In genomic region chr9:21916851-21917492, GRCm38 (mm10) we compare ENCODE assay signal across 8 mouse cellular contexts. TPM values are rescaled to one million over a fixed set of nuclear protein-coding genes. Genes with fewer than 3 reads are reported as not detected.
A peak's percentile ranks its signal among the peaks of the same experiment; 100 is the strongest.
DNase-seq lines count a peak whose midpoint lies in the region; ATAC-seq and TF ChIP-seq lines count a peak whose summit lies in the region.

No protein-coding gene starts in this region.

- ATAC-seq in heart, embryonic 12.5 days (ENCODE audit: insufficient number of reproducible peaks, low FRiP score) = no peak
- no peak for ATAC-seq in forebrain, postnatal 0 days
- ATAC-seq in liver, postnatal 0 days = no peak

- no peak for TF ChIP-seq CTCF in ES-Bruce4 (IDR thresholded peaks at IDR 0.05; ENCODE audit: low read depth, low read length)
- no peak for TF ChIP-seq CTCF in forebrain, postnatal 0 days (IDR thresholded peaks at IDR 0.05; ENCODE audit: low read depth)
- no peak for TF ChIP-seq CTCF in liver, postnatal 0 days (IDR thresholded peaks at IDR 0.05; ENCODE audit: low read depth)

- H3K4me2 ChIP-seq in heart, embryonic 12.5 days = peak overlapping the region; percentile 99
- peak overlapping the region; percentile 69 for H3K4me2 ChIP-seq in forebrain, postnatal 0 days (ENCODE audit: low read depth)
- peak overlapping the region; percentile 96 for H3K4me2 ChIP-seq in liver, postnatal 0 days (ENCODE audit: low read depth, low read length)

- peaks cover 18% of the 10 kb centered on the region for H3K27me3 ChIP-seq in heart, embryonic 12.5 days (replicated peaks)
- H3K27me3 ChIP-seq in ES-Bruce4 (ENCODE audit: control insufficient read depth, insufficient read depth, low read length, poor library complexity, severe bottlenecking) = no peaks in the 10 kb centered on the region
- H3K27me3 ChIP-seq in forebrain, postnatal 0 days (ENCODE audit: insufficient read depth, low read length) = no peaks in the 10 kb centered on the region
- no peaks in the 10 kb centered on the region for H3K27me3 ChIP-seq in liver, postnatal 0 days (ENCODE audit: insufficient read depth, low read length)

- no peaks in the 10 kb centered on the region for H3K9me3 ChIP-seq in heart, embryonic 12.5 days (replicated peaks)
- H3K9me3 ChIP-seq in ES-Bruce4 (replicated peaks; ENCODE audit: control insufficient read depth, insufficient read depth, low read length, poor library complexity, severe bottlenecking) = no peaks in the 10 kb centered on the region
- no peaks in the 10 kb centered on the region for H3K9me3 ChIP-seq in forebrain, postnatal 0 days (ENCODE audit: low read length)
- no peaks in the 10 kb centered on the region for H3K9me3 ChIP-seq in liver, postnatal 0 days (ENCODE audit: low read length)

- 0 out of 2 replicates have a peak, but pooled peaks cover 2% of the 10 kb centered on the region for H3K36me3 ChIP-seq in heart, embryonic 12.5 days
- no peaks in the 10 kb centered on the region for H3K36me3 ChIP-seq in ES-Bruce4 (ENCODE audit: control insufficient read depth, insufficient read depth, low read length, poor library complexity, severe bottlenecking)
- H3K36me3 ChIP-seq in forebrain, postnatal 0 days (ENCODE audit: insufficient read depth) = peaks cover 21% of the 10 kb centered on the region
- H3K36me3 ChIP-seq in liver, postnatal 0 days (replicated peaks; ENCODE audit: insufficient read depth, low read length) = peaks cover 9% of the 10 kb centered on the region

- peak overlapping the region; percentile 72 for H3K4me3 ChIP-seq in heart, embryonic 12.5 days
- H3K4me3 ChIP-seq in ES-Bruce4 (ENCODE audit: low read depth, low read length) = no peak overlapping the region; the same call in 1 of the 2 replicates
- H3K4me3 ChIP-seq in forebrain, postnatal 0 days (ENCODE audit: low read depth, low read length) = peak overlapping the region; percentile 68
- peak overlapping the region; percentile 79 for H3K4me3 ChIP-seq in liver, postnatal 0 days (ENCODE audit: low read depth, low read length)

- no peak overlapping the region for H3K27ac ChIP-seq in heart, embryonic 12.5 days (ENCODE audit: poor library complexity, severe bottlenecking)
- no peak overlapping the region for H3K27ac ChIP-seq in ES-Bruce4 (ENCODE audit: insufficient read depth, low read length)
- peak overlapping the region; percentile 92 for H3K27ac ChIP-seq in forebrain, postnatal 0 days (ENCODE audit: low read depth, low read length)
- peak overlapping the region; percentile 76; the same call in 1 of the 2 replicates for H3K27ac ChIP-seq in liver, postnatal 0 days (ENCODE audit: low read depth)

- TF ChIP-seq POLR2A in ES-Bruce4 (IDR thresholded peaks at IDR 0.05; ENCODE audit: insufficient read depth, low read length) = no peak

- intact Hi-C loops in heart, postnatal 10 days (cut with DNase I) = no loop called here

- TF ChIP-seq EP300 in ES-Bruce4 (IDR thresholded peaks at IDR 0.05; ENCODE audit: insufficient read depth, low read depth, low read length) = no peak
- TF ChIP-seq EP300 in liver, postnatal 0 days (IDR thresholded peaks at IDR 0.05; ENCODE audit: low read depth) = no peak

- WGBS in heart, embryonic 12.5 days = 63% methylated on average over 3 of the region's 3 CpGs
- WGBS in forebrain, postnatal 0 days = 75% methylated on average over 3 of the region's 3 CpGs
- 33% methylated on average over 3 of the region's 3 CpGs for WGBS in liver, postnatal 0 days (ENCODE audit: insufficient replicate concordance)

- H3K9ac ChIP-seq in heart, embryonic 12.5 days = peak overlapping the region; percentile 79; the same call in 1 of the 2 replicates
- peak overlapping the region; percentile 14 for H3K9ac ChIP-seq in ES-Bruce4 (ENCODE audit: low read depth, poor library complexity, severe bottlenecking)
- peak overlapping the region; percentile 60 for H3K9ac ChIP-seq in forebrain, postnatal 0 days
- peak overlapping the region; percentile 74 for H3K9ac ChIP-seq in liver, postnatal 0 days (replicated peaks)

- H3K4me1 ChIP-seq in heart, embryonic 12.5 days (replicated peaks) = no peaks in the 10 kb centered on the region; the same call in 1 of the 2 replicates
- H3K4me1 ChIP-seq in ES-Bruce4 (ENCODE audit: control insufficient read depth, insufficient read depth, low read length) = no peaks in the 10 kb centered on the region
- peaks cover 4% of the 10 kb centered on the region; the same call in 1 of the 2 replicates for H3K4me1 ChIP-seq in forebrain, postnatal 0 days (ENCODE audit: insufficient read depth)
- H3K4me1 ChIP-seq in liver, postnatal 0 days (ENCODE audit: insufficient read depth) = peaks cover 25% of the 10 kb centered on the region

- DNase-seq in heart, postnatal 10 days = no peak
- DNase-seq in forebrain, postnatal 0 days = no peak
- DNase-seq in liver, postnatal 0 days = no peak
- no peak for DNase-seq in cerebellum, adult 8-10 months
- no peak for DNase-seq in thymus, postnatal 25 days
- DNase-seq in frontal cortex, adult 2 months (ENCODE audit: extremely low spot score in 1 of 2, low spot score in 1 of 2) = no peak

RNA-seq across cellular contexts. Expression of gene Rab3d, which starts 1.0 kb away (rescaled TPM):
- polyA plus RNA-seq in heart, embryonic 12.5 days (2016; fragmentation: Nextera tagmentation; extraction: Ambion mirVana) = 10.5 and 12.2 TPM in 2 replicates
- 10 to 100 TPM; 10.3 to 12.6 TPM for total RNA-seq in heart, postnatal 10 days (2021)
- polyA plus RNA-seq in ES-Bruce4 (2011; ENCODE audit: insufficient read depth, insufficient read length, low read depth, missing spikeins) = 5.7 and 7.8 TPM in 2 replicates
- total RNA-seq in forebrain, postnatal 0 days (2014; rRNA removed) = 23.7 and 26.7 TPM in 2 replicates
- 23.0 and 28.7 TPM in 2 replicates for polyA plus RNA-seq in forebrain, postnatal 0 days (2015; fragmentation: Nextera tagmentation; extraction: Ambion mirVana)
- polyA plus RNA-seq in liver, postnatal 0 days (2015; fragmentation: Nextera tagmentation; extraction: Ambion mirVana) = 9.3 and 9.9 TPM in 2 replicates
- polyA plus RNA-seq in frontal cortex, adult 2 months (2012; rRNA removed) = 10.9 and 13.6 TPM in 2 replicates

RNA-seq across cellular contexts. Expression of gene Ccdc159, which starts 10.3 kb away (rescaled TPM):
- polyA plus RNA-seq in heart, embryonic 12.5 days (2016; fragmentation: Nextera tagmentation; extraction: Ambion mirVana) = 2.7 and 3.8 TPM in 2 replicates
- total RNA-seq in heart, postnatal 10 days (2021) = 1 to 10 TPM in 1 of 2 experiments, under 1 TPM in 1; 0.74 to 1.0 TPM
- polyA plus RNA-seq in ES-Bruce4 (2011; ENCODE audit: insufficient read depth, insufficient read length, low read depth, missing spikeins) = 2.9 and 4.9 TPM in 2 replicates
- total RNA-seq in forebrain, postnatal 0 days (2014; rRNA removed) = 8.6 and 13.6 TPM in 2 replicates
- 3.5 and 4.1 TPM in 2 replicates for polyA plus RNA-seq in forebrain, postnatal 0 days (2015; fragmentation: Nextera tagmentation; extraction: Ambion mirVana)
- polyA plus RNA-seq in liver, postnatal 0 days (2015; fragmentation: Nextera tagmentation; extraction: Ambion mirVana) = 0.81 and 1.1 TPM in 2 replicates
- 18.3 and 26.9 TPM in 2 replicates for polyA plus RNA-seq in frontal cortex, adult 2 months (2012; rRNA removed)

RNA-seq across cellular contexts. Expression of gene Tmem205, which starts 10.4 kb away (rescaled TPM):
- polyA plus RNA-seq in heart, embryonic 12.5 days (2016; fragmentation: Nextera tagmentation; extraction: Ambion mirVana) = 38.3 and 38.4 TPM in 2 replicates
- 10 to 100 TPM; 24.3 to 28.6 TPM for total RNA-seq in heart, postnatal 10 days (2021)
- 19.9 and 21.4 TPM in 2 replicates for polyA plus RNA-seq in ES-Bruce4 (2011; ENCODE audit: insufficient read depth, insufficient read length, low read depth, missing spikeins)
- 42.0 and 47.1 TPM in 2 replicates for total RNA-seq in forebrain, postnatal 0 days (2014; rRNA removed)
- 52.8 and 65.9 TPM in 2 replicates for polyA plus RNA-seq in forebrain, postnatal 0 days (2015; fragmentation: Nextera tagmentation; extraction: Ambion mirVana)
- polyA plus RNA-seq in liver, postnatal 0 days (2015; fragmentation: Nextera tagmentation; extraction: Ambion mirVana) = 222 and 246 TPM in 2 replicates
- 53.8 and 53.9 TPM in 2 replicates for polyA plus RNA-seq in frontal cortex, adult 2 months (2012; rRNA removed)

RNA-seq across cellular contexts. Expression of gene Plppr2, which starts 19.9 kb away (rescaled TPM):
- polyA plus RNA-seq in heart, embryonic 12.5 days (2016; fragmentation: Nextera tagmentation; extraction: Ambion mirVana) = 8.2 and 8.4 TPM in 2 replicates
- 1 to 10 TPM; 2.2 to 2.4 TPM for total RNA-seq in heart, postnatal 10 days (2021)
- polyA plus RNA-seq in ES-Bruce4 (2011; ENCODE audit: insufficient read depth, insufficient read length, low read depth, missing spikeins) = 5.4 and 5.6 TPM in 2 replicates
- total RNA-seq in forebrain, postnatal 0 days (2014; rRNA removed) = 97.9 and 108 TPM in 2 replicates
- polyA plus RNA-seq in forebrain, postnatal 0 days (2015; fragmentation: Nextera tagmentation; extraction: Ambion mirVana) = 122 and 144 TPM in 2 replicates
- polyA plus RNA-seq in liver, postnatal 0 days (2015; fragmentation: Nextera tagmentation; extraction: Ambion mirVana) = 0.70 and 1.0 TPM in 2 replicates
- polyA plus RNA-seq in frontal cortex, adult 2 months (2012; rRNA removed) = 182 and 192 TPM in 2 replicates

RNA-seq across cellular contexts. Expression of gene Swsap1, which starts 38.6 kb away (rescaled TPM):
- 4.8 and 5.8 TPM in 2 replicates for polyA plus RNA-seq in heart, embryonic 12.5 days (2016; fragmentation: Nextera tagmentation; extraction: Ambion mirVana)
- 1 to 10 TPM; 8.7 TPM for total RNA-seq in heart, postnatal 10 days (2021)
- polyA plus RNA-seq in ES-Bruce4 (2011; ENCODE audit: insufficient read depth, insufficient read length, low read depth, missing spikeins) = 8.5 TPM in 2 replicates
- 28.2 and 37.7 TPM in 2 replicates for total RNA-seq in forebrain, postnatal 0 days (2014; rRNA removed)
- polyA plus RNA-seq in forebrain, postnatal 0 days (2015; fragmentation: Nextera tagmentation; extraction: Ambion mirVana) = 7.0 and 7.3 TPM in 2 replicates
- 2.3 and 2.6 TPM in 2 replicates for polyA plus RNA-seq in liver, postnatal 0 days (2015; fragmentation: Nextera tagmentation; extraction: Ambion mirVana)
- 9.0 and 10.1 TPM in 2 replicates for polyA plus RNA-seq in frontal cortex, adult 2 months (2012; rRNA removed)

Comparison
In these comparisons a context has a peak if more than half of its experiments do, and no peak if none do; other contexts are left out.
1. H3K27ac ChIP-seq: peak in forebrain, postnatal 0 days (single experiment) and liver, postnatal 0 days (single experiment); none in heart, embryonic 12.5 days (single experiment) and ES-Bruce4 (single experiment).
2. H3K9ac ChIP-seq: peak in every context shown above with its lines; median percentile 79 in heart, embryonic 12.5 days; 74 in liver, postnatal 0 days; 60 in forebrain, postnatal 0 days; 14 in ES-Bruce4.
3. Peak in every context shown above with its lines, with median percentiles within 50 percentile points of each other: H3K4me2 ChIP-seq.